Mouse (Mus musculus): Measurements from ENCODE around the gene Rab33b. TPM values are rescaled to one million over a fixed set of nuclear protein-coding genes. Genes with fewer than 3 reads are reported as not detected.

The Rab33b gene
- polyA plus RNA-seq, 1 experiment from 2014 or later, result 15.9 TPM

DNA sequence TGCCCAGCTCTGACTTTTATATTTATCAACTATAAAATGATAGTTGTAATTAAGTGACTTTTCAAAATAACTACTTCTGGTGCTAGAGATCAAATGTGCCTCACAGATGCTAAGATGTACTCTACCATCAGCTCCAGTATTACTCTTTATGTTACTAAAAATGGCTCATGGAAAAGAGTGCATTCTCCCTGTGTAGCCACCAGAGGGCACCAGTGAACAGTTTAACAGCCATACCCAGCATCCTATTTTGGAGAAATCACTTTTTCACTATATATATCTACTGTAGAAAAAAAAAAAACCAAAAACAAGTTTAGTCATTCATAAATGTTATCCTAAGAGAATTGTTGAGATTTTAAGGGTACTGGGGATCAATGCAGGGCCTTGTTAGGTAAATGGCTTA lies 2.7 kb upstream of the Rab33b start:
- Histone ChIP-seq H3K4me1 (replicated peaks; ENCODE audit: control insufficient read depth, insufficient read depth) (peaks cover 3% of the 10 kb centered on the region; the same call in 1 of the 2 replicates), H3K4me2 (replicated peaks; ENCODE audit: low read depth) (no peak overlapping the region), H3K9me3 (ENCODE audit: control insufficient read depth, low read length) (no peaks in the 10 kb centered on the region), H3K9ac (ENCODE audit: low read length) (no peak overlapping the region), H3K27me3 (ENCODE audit: control insufficient read depth, insufficient read depth, low read length) (no peaks in the 10 kb centered on the region), H3K27ac (replicated peaks) (no peak overlapping the region), H3K4me3 (ENCODE audit: low read depth, low read length) (no peak overlapping the region), H3K36me3 (ENCODE audit: control insufficient read depth, insufficient read depth, low read length) (no peaks in the 10 kb centered on the region)
- ATAC-seq (ENCODE audit: low FRiP score, low TSS enrichment), result no peak
- DNase-seq (ENCODE audit: low spot score), result peak; percentile 58
- TF ChIP-seq CTCF (IDR thresholded peaks at IDR 0.05; ENCODE audit: low read depth), result peak; percentile 89
- TF ChIP-seq EP300 (optimal IDR thresholded peaks at IDR 0.05), result no peak

DNA sequence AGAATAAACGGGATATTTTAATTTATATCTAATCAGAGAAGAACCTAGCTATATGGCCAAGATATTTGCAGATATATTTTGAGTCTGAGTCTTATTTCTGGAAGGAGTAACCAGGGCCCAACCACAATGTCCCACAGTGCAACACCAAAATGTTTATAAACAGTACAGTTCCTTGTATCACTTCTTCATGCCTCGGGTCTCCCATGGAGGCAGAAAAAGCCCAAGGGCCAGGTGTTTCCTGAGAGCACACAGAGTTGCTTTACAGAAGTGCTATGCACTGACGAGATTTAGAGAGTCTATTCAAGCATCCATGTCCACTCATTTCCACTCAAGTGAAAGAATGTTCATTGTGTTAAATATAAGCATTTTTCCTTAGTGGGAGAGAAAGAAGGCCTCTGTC lies 1.8 kb upstream of the Rab33b start:
- Histone ChIP-seq H3K4me2 (replicated peaks; ENCODE audit: low read depth) (no peak overlapping the region), H3K4me1 (replicated peaks; ENCODE audit: control insufficient read depth, insufficient read depth) (peaks cover 3% of the 10 kb centered on the region; the same call in 1 of the 2 replicates), H3K27me3 (ENCODE audit: control insufficient read depth, insufficient read depth, low read length) (no peaks in the 10 kb centered on the region), H3K4me3 (ENCODE audit: low read depth, low read length) (no peak overlapping the region), H3K9me3 (ENCODE audit: control insufficient read depth, low read length) (no peaks in the 10 kb centered on the region), H3K9ac (ENCODE audit: low read length) (no peak overlapping the region), H3K27ac (replicated peaks) (no peak overlapping the region), H3K36me3 (ENCODE audit: control insufficient read depth, insufficient read depth, low read length) (no peaks in the 10 kb centered on the region)
- ATAC-seq (ENCODE audit: low FRiP score, low TSS enrichment) (no peak), DNase-seq (ENCODE audit: low spot score) (no peak)
- 53% methylated on average over 3 of the region's 3 CpGs for WGBS
- TF ChIP-seq EP300 (optimal IDR thresholded peaks at IDR 0.05), result no peak
- no peak for TF ChIP-seq CTCF (IDR thresholded peaks at IDR 0.05; ENCODE audit: low read depth)

DNA sequence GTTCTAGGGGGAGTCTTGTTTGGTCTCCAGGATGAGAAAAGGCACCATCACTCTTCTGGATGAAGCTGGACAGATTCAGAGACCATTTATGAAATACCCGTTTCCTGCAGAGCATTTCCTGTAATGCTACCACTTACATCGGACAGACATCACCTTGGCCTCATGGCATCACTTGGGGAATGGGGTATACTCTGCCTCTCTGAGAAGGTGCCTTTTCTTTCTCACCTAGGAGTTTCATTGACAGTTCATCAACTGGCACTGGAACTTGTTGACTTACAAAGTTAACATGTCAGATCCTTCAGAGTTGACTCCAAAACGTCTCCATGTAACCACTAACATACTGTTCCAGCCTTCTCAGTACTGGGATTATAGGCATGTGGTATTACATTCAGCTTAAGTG lies 939 bp upstream of the Rab33b start:
- peaks cover 3% of the 10 kb centered on the region; the same call in 1 of the 2 replicates for H3K4me1 ChIP-seq (replicated peaks; ENCODE audit: control insufficient read depth, insufficient read depth)
- 0 out of 2 replicates have a peak overlapping the region, but pooled peaks have one; percentile 85 for H3K9ac ChIP-seq (ENCODE audit: low read length)
- H3K27me3 ChIP-seq (ENCODE audit: control insufficient read depth, insufficient read depth, low read length), result no peaks in the 10 kb centered on the region
- no peaks in the 10 kb centered on the region for H3K9me3 ChIP-seq (ENCODE audit: control insufficient read depth, low read length)
- peak overlapping the region; percentile 79; the same call in 1 of the 2 replicates for H3K4me3 ChIP-seq (ENCODE audit: low read depth, low read length)
- ATAC-seq (ENCODE audit: low FRiP score, low TSS enrichment) (no peak), DNase-seq (ENCODE audit: low spot score) (no peak)
- H3K27ac ChIP-seq (replicated peaks), result no peak overlapping the region; the same call in 1 of the 2 replicates
- no peak for TF ChIP-seq CTCF (IDR thresholded peaks at IDR 0.05; ENCODE audit: low read depth)
- TF ChIP-seq EP300 (optimal IDR thresholded peaks at IDR 0.05), result no peak
- H3K4me2 ChIP-seq (replicated peaks; ENCODE audit: low read depth), result peak overlapping the region; percentile 76
- H3K36me3 ChIP-seq (ENCODE audit: control insufficient read depth, insufficient read depth, low read length), result no peaks in the 10 kb centered on the region
- 75% methylated on average over 3 of the region's 3 CpGs for WGBS

DNA sequence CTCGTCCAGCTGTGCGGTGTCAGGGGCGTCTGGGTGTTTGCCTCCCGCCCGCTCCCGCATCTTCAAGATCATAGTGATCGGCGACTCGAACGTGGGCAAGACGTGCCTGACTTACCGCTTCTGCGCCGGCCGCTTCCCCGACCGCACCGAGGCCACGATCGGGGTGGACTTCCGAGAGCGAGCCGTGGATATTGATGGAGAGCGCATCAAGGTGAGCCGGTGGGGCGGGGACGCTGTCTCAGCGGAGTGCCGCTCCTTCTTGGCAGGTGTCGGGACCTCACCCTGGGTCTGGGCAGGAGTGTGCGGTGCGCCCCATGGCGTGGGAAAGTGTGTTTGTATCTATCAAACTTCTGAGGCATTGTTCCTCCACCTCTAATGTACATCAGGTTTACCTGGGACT lies 650 bp downstream of the Rab33b start:
- H3K9me3 ChIP-seq (ENCODE audit: control insufficient read depth, low read length), result no peaks in the 10 kb centered on the region
- no peaks in the 10 kb centered on the region for H3K27me3 ChIP-seq (ENCODE audit: control insufficient read depth, insufficient read depth, low read length)
- TF ChIP-seq CTCF (IDR thresholded peaks at IDR 0.05; ENCODE audit: low read depth), result no peak
- no peak for TF ChIP-seq EP300 (optimal IDR thresholded peaks at IDR 0.05)
- peak overlapping the region; percentile 76 for H3K4me2 ChIP-seq (replicated peaks; ENCODE audit: low read depth)
- no peaks in the 10 kb centered on the region for H3K36me3 ChIP-seq (ENCODE audit: control insufficient read depth, insufficient read depth, low read length)
- H3K4me3 ChIP-seq (ENCODE audit: low read depth, low read length), result peak overlapping the region; percentile 79
- peak overlapping the region; percentile 96 for H3K27ac ChIP-seq (replicated peaks)
- peak overlapping the region; percentile 85 for H3K9ac ChIP-seq (ENCODE audit: low read length)
- peaks cover 3% of the 10 kb centered on the region; the same call in 1 of the 2 replicates for H3K4me1 ChIP-seq (replicated peaks; ENCODE audit: control insufficient read depth, insufficient read depth)
- DNase-seq (ENCODE audit: low spot score) (no peak), ATAC-seq (ENCODE audit: low FRiP score, low TSS enrichment) (peak; percentile 31; the same call in 1 of the 2 replicates)
- WGBS, result under 1% methylated on average over 33 of the region's 33 CpGs

DNA sequence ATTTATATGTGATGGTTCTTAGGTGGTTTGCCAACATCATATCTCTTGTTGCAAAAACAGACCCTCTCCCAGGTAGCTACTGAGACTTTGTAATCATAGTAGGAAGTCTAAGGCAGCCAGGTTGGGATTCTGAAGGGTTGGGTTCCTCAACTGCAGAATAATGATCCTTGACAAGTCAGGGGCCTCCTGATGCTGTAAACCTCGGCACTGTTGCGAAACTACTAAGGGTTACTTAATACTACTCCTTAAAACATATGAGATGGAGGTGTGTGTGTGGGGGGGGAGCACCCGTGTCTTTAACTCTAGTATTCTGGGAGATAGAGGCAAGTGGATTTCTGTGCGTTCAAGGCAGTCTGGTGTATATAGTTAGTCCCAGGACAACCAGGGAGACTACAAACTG lies 1.6 kb downstream of the Rab33b start:
- WGBS, result 47% methylated on average over 4 of the region's 4 CpGs
- H3K9me3 ChIP-seq (ENCODE audit: control insufficient read depth, low read length), result no peaks in the 10 kb centered on the region
- no peaks in the 10 kb centered on the region for H3K27me3 ChIP-seq (ENCODE audit: control insufficient read depth, insufficient read depth, low read length)
- DNase-seq (ENCODE audit: low spot score) (no peak), ATAC-seq (ENCODE audit: low FRiP score, low TSS enrichment) (no peak)
- no peak for TF ChIP-seq CTCF (IDR thresholded peaks at IDR 0.05; ENCODE audit: low read depth)
- no peak for TF ChIP-seq EP300 (optimal IDR thresholded peaks at IDR 0.05)
- H3K36me3 ChIP-seq (ENCODE audit: control insufficient read depth, insufficient read depth, low read length), result no peaks in the 10 kb centered on the region
- H3K4me3 ChIP-seq (ENCODE audit: low read depth, low read length), result peak overlapping the region; percentile 16; the same call in 1 of the 2 replicates
- no peak overlapping the region for H3K27ac ChIP-seq (replicated peaks)
- H3K4me1 ChIP-seq (replicated peaks; ENCODE audit: control insufficient read depth, insufficient read depth), result peaks cover 3% of the 10 kb centered on the region; the same call in 1 of the 2 replicates
- H3K9ac ChIP-seq (ENCODE audit: low read length), result no peak overlapping the region
- H3K4me2 ChIP-seq (replicated peaks; ENCODE audit: low read depth), result peak overlapping the region; percentile 76

DNA sequence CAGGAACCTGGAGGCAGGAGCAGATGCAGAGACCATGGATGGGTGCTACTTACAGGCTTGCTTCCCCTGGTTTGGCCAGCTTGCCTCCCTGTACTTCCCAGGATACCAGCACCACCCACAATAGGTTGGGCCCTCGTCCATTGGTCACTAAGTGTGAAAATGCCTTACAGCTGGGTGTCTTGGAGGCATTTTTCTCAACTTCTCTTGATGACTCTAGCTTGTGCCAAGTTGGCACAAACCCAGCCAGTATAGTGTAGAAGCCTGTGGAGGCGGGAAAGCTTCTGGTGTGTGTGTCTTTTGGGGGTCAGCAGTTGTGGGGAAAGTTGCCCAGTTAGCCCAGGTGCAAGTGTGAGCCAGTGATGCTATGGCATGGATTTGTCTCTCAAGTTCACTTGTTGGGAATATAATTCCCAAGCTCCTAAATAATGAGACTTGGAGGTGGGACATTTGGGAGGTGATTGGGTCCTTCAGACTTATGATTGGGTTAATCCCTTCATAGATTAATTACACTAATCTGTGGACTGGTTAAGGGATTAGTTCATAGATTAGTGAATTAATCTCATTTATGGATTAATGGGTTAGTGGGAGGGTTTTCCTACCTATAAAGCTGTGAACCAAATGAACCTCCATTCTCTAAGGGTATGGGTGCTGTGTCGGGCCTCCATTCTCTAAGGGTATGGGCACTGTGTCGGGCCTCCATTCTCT lies 2.9 kb downstream of the Rab33b start:
- Histone ChIP-seq H3K4me3 (ENCODE audit: low read depth, low read length) (no peak overlapping the region), H3K9me3 (ENCODE audit: control insufficient read depth, low read length) (no peaks in the 10 kb centered on the region), H3K27ac (replicated peaks) (no peak overlapping the region), H3K36me3 (ENCODE audit: control insufficient read depth, insufficient read depth, low read length) (no peaks in the 10 kb centered on the region), H3K4me2 (replicated peaks; ENCODE audit: low read depth) (no peak overlapping the region), H3K9ac (ENCODE audit: low read length) (no peak overlapping the region), H3K4me1 (replicated peaks; ENCODE audit: control insufficient read depth, insufficient read depth) (peaks cover 3% of the 10 kb centered on the region; the same call in 1 of the 2 replicates), H3K27me3 (ENCODE audit: control insufficient read depth, insufficient read depth, low read length) (no peaks in the 10 kb centered on the region)
- ATAC-seq (ENCODE audit: low FRiP score, low TSS enrichment) (no peak), DNase-seq (ENCODE audit: low spot score) (no peak)
- no peak for TF ChIP-seq EP300 (optimal IDR thresholded peaks at IDR 0.05)
- TF ChIP-seq CTCF (IDR thresholded peaks at IDR 0.05; ENCODE audit: low read depth), result no peak
- WGBS, result 79% methylated on average over 4 of the region's 4 CpGs
